ENCODE assay signal across 21 mouse cellular contexts in genomic region chr2:117350138-117350537, GRCm38 (mm10). TPM values are rescaled to one million over a fixed set of nuclear protein-coding genes. Genes with fewer than 3 reads are reported as not detected.
DNase-seq lines count a peak whose midpoint lies in the region; ATAC-seq and TF ChIP-seq lines count a peak whose summit lies in the region.
"Had no signal": no experiment of that assay in that cellular context is flagged by ENCODE, and none has a peak within 500 bp of the region (broad histone marks: within the 10 kb centered on the region; RNA-seq: fewer than 3 reads in every experiment).

No protein-coding gene starts in this region.

- dilution Hi-C loops in CH12.LX (cut with MboI; ENCODE audit: extremely low pct_ligation_motif_present, extremely low pct_unique_long_range_greater_than_20kb, low sequenced_read_pairs) = no loop called here

- TF ChIP-seq RAD21 in CH12.LX (IDR thresholded peaks at IDR 0.05; ENCODE audit: low read depth, low read length) = no peak

- H3K79me2 ChIP-seq in CH12.LX (replicated peaks; ENCODE audit: control insufficient read depth, extremely low read depth, insufficient read depth, poor library complexity, severe bottlenecking) = no peaks in the 10 kb centered on the region

- ATAC-seq in forebrain, embryonic 16.5 days = 0 out of 2 replicates have a peak, but pooled peaks have one; percentile 28
- ATAC-seq: inflammation-experienced regulatory T-cells, adult 6 months had no signal

- H3K9me3 ChIP-seq in CH12.LX (replicated peaks; ENCODE audit: low read length) (no peaks in the 10 kb centered on the region), ES-E14 (ENCODE audit: control insufficient read depth, insufficient read depth, low read depth, low read length) (no peaks in the 10 kb centered on the region)
- no peaks in the 10 kb centered on the region for H3K9me3 ChIP-seq in forebrain, embryonic 16.5 days (ENCODE audit: control insufficient read depth, low read length)
- H3K9me3 ChIP-seq: embryonic facial prominence, embryonic 15.5 days; hindbrain, embryonic 12.5 days; limb, embryonic 10.5 days; liver, embryonic 15.5 days had no signal

- no peak for DNase-seq in layer of hippocampus, adult 2 months (ENCODE audit: low spot score in 2 of 2)
- no peak for DNase-seq in layer of hippocampus, adult 9-10 months (ENCODE audit: low spot score)
- no peak for DNase-seq in CH12.LX (ENCODE audit: extremely low read depth)
- DNase-seq in ES-E14 (ENCODE audit: low read depth, low spot score) = no peak
- no peak for DNase-seq in adrenal gland, adult 2 months
- no peak for DNase-seq in embryo, embryonic 11 days
- DNase-seq: adrenal gland, adult 8-10 months; cerebellum, adult 2 months; cerebellum, postnatal 36 days; gastrocnemius, postnatal 25 days; heart, adult 2 months; kidney, adult 18-20 months; liver; lung, postnatal 4 days had no signal

- WGBS in forebrain, embryonic 16.5 days = 36% methylated on average over 6 of the region's 6 CpGs

- no peak overlapping the region for H3K4me2 ChIP-seq in CH12.LX (ENCODE audit: insufficient read depth, low read depth, poor library complexity, severe bottlenecking)
- H3K4me2 ChIP-seq in forebrain, embryonic 16.5 days (ENCODE audit: low read length) = no peak overlapping the region
- H3K4me2 ChIP-seq: embryonic facial prominence, embryonic 15.5 days; hindbrain, embryonic 12.5 days; liver, embryonic 15.5 days had no signal

- no peak overlapping the region for H3K27ac ChIP-seq in layer of hippocampus, adult 2 months
- H3K27ac ChIP-seq in CH12.LX (ENCODE audit: insufficient read depth, low read depth) (no peak overlapping the region), ES-E14 (ENCODE audit: insufficient read depth, low read depth, low read length, poor library complexity, severe bottlenecking) (no peak overlapping the region)
- H3K27ac ChIP-seq in forebrain, embryonic 16.5 days (ENCODE audit: low read length) = no peak overlapping the region
- H3K27ac ChIP-seq: embryonic facial prominence, embryonic 15.5 days; heart, adult 2 months; hindbrain, embryonic 12.5 days; kidney, postnatal 0 days; limb, embryonic 10.5 days; liver, embryonic 15.5 days had no signal

- TF ChIP-seq POLR2A in CH12.LX (IDR thresholded peaks at IDR 0.05; ENCODE audit: low read depth, low read length) = no peak

- no peak overlapping the region for H3K4me3 ChIP-seq in layer of hippocampus, adult 2 months
- H3K4me3 ChIP-seq in CH12.LX (replicated peaks in 1 of 3; ENCODE audit: low read depth in 2 of 3, low read length in 2 of 3, poor library complexity in 1 of 3) (no peak overlapping the region), ES-E14 (ENCODE audit: insufficient read depth in 1 of 2, low read depth in 1 of 2, low read length in 2 of 2, poor library complexity in 1 of 2, severe bottlenecking in 1 of 2) (no peak overlapping the region)
- H3K4me3 ChIP-seq in forebrain, embryonic 16.5 days (replicated peaks; ENCODE audit: low read length) = no peak overlapping the region
- H3K4me3 ChIP-seq: embryonic facial prominence, embryonic 15.5 days; heart, adult 2 months; hindbrain, embryonic 12.5 days; limb, embryonic 10.5 days; liver, embryonic 15.5 days had no signal

- peak; percentile 24; the same call in 1 of the 2 replicates for TF ChIP-seq CTCF in layer of hippocampus, adult 2 months (conservative IDR thresholded peaks at IDR 0.05)
- no peak for TF ChIP-seq CTCF in CH12.LX (conservative IDR thresholded peaks at IDR 0.05 in 1 of 2, IDR thresholded peaks at IDR 0.05 in 1 of 2; ENCODE audit: low read depth in 2 of 2, low read length in 2 of 2)

- peaks cover 3 to 50% of the 10 kb centered on the region in 2 experiments; a peak in 3 of 4 replicates for H3K4me1 ChIP-seq in CH12.LX (ENCODE audit: control insufficient read depth in 1 of 2, insufficient read depth in 2 of 2)
- H3K4me1 ChIP-seq in ES-E14 (ENCODE audit: control insufficient read depth in 2 of 2, insufficient read depth in 2 of 2, low read length in 2 of 2, poor library complexity in 1 of 2) = peaks cover 0 to 4% of the 10 kb centered on the region in 2 experiments; a peak in 1 of 4 replicates
- H3K4me1 ChIP-seq in forebrain, embryonic 16.5 days (replicated peaks; ENCODE audit: control insufficient read depth, insufficient read depth, low read length) = no peaks in the 10 kb centered on the region
- H3K4me1 ChIP-seq: liver, embryonic 15.5 days had no signal

- in situ Hi-C loops in CH12.LX (cut with MboI; ENCODE audit: low pct_ligation_motif_present, low pct_unique_long_range_greater_than_20kb, low sequenced_read_pairs) (no loop called here), ES-E14 (cut with MboI; ENCODE audit: low sequenced_read_pairs in 2 of 2, unreplicated experiment in 2 of 2) (no loop called here)

- no peak overlapping the region for H3K9ac ChIP-seq in CH12.LX (ENCODE audit: insufficient read depth, low read depth)
- no peak overlapping the region for H3K9ac ChIP-seq in ES-E14 (ENCODE audit: insufficient read depth, low read depth, low read length, poor library complexity, severe bottlenecking)
- no peak overlapping the region for H3K9ac ChIP-seq in forebrain, embryonic 16.5 days (replicated peaks; ENCODE audit: low read depth, low read length)
- H3K9ac ChIP-seq: embryonic facial prominence, embryonic 15.5 days; hindbrain, embryonic 12.5 days; liver, embryonic 15.5 days had no signal

- no peaks in the 10 kb centered on the region for H3K36me3 ChIP-seq in CH12.LX (replicated peaks in 1 of 2; ENCODE audit: control insufficient read depth in 1 of 2, insufficient read depth in 1 of 2, low read length in 1 of 2)
- no peaks in the 10 kb centered on the region for H3K36me3 ChIP-seq in ES-E14 (ENCODE audit: control insufficient read depth, insufficient read depth, low read length, poor library complexity, severe bottlenecking)
- H3K36me3 ChIP-seq in forebrain, embryonic 16.5 days (ENCODE audit: control insufficient read depth, insufficient read depth) = no peaks in the 10 kb centered on the region
- H3K36me3 ChIP-seq: embryonic facial prominence, embryonic 15.5 days; hindbrain, embryonic 12.5 days; limb, embryonic 10.5 days; liver, embryonic 15.5 days had no signal

- TF ChIP-seq EP300 in CH12.LX (IDR thresholded peaks at IDR 0.05; ENCODE audit: low read length) = no peak

- no peaks in the 10 kb centered on the region for H3K27me3 ChIP-seq in CH12.LX (replicated peaks)
- no peaks in the 10 kb centered on the region for H3K27me3 ChIP-seq in forebrain, embryonic 16.5 days (replicated peaks; ENCODE audit: control insufficient read depth, insufficient read depth, low read length)
- H3K27me3 ChIP-seq: embryonic facial prominence, embryonic 15.5 days; hindbrain, embryonic 12.5 days; liver, embryonic 15.5 days had no signal

TF ChIP-seq in CH12.LX, 34 proteins besides CTCF, POLR2A, EP300 and RAD21:
- TF ChIP-seq ZNF384 (IDR thresholded peaks at IDR 0.05; ENCODE audit: low read depth, low read length) (0 out of 2 replicates have a peak, but pooled peaks have one; percentile 25), E2F4 (IDR thresholded peaks at IDR 0.05; ENCODE audit: insufficient replicate concordance, low read depth, low read length) (no peak)

TF ChIP-seq in ES-E14, 5 proteins besides CTCF, POLR2A, EP300 and RAD21:
- TF ChIP-seq CHD2 (IDR thresholded peaks at IDR 0.05; ENCODE audit: low read depth, low read length) (no peak), MAFK (IDR thresholded peaks at IDR 0.05; ENCODE audit: insufficient read depth, low read depth, low read length) (no peak), ZNF384 (IDR thresholded peaks at IDR 0.05; ENCODE audit: low read depth, low read length) (0 out of 2 replicates have a peak, but pooled peaks have one; percentile 19), HCFC1 (IDR thresholded peaks at IDR 0.05; ENCODE audit: borderline replicate concordance, insufficient read depth, low read length) (no peak), ZC3H11A (IDR thresholded peaks at IDR 0.05; ENCODE audit: borderline replicate concordance, low read depth, low read length) (no peak)

RNA-seq across cellular contexts. Expression of gene Rasgrp1, which starts 7.3 kb away (rescaled TPM):
- 100 to 1,000 TPM; 390 to 415 TPM for total RNA-seq in layer of hippocampus, adult 2 months (2021)
- total RNA-seq in CH12.LX (2012; rRNA removed) (0.13 and 0.42 TPM in 2 replicates), CH12.LX (2014; rRNA removed) (0.38 and 0.51 TPM in 2 replicates), ES-E14 (2012; rRNA removed) (0.67 and 1.2 TPM in 2 replicates)
- polyA plus RNA-seq in CH12.LX (2012; ENCODE audit: insufficient read length, low read depth) = 0.83 and 0.85 TPM in 2 replicates
- 4.6 and 8.8 TPM in 2 replicates for polyA plus RNA-seq in forebrain, embryonic 16.5 days (2015; fragmentation: Nextera tagmentation; extraction: Ambion mirVana)
- 1 to 10 TPM in 1 of 2 experiments, under 1 TPM in 1; 0.26 to 1.2 TPM for total RNA-seq in adrenal gland, adult 2 months (2021)
- 0.15 and 0.85 TPM in 2 replicates for polyA plus RNA-seq in adrenal gland, adult 2 months (2012; rRNA removed)

Comparison
In these comparisons a context has a peak if more than half of its experiments do, and no peak if none do; other contexts are left out.
1. RNA of gene Rasgrp1, which starts 7.3 kb away (total RNA-seq): 390 to 415 TPM in layer of hippocampus, adult 2 months; 0.26 to 1.2 TPM in adrenal gland, adult 2 months, 0.67 to 1.2 TPM in ES-E14 and 0.13 to 0.51 TPM in CH12.LX; every median in the first group is over 100 times any median in the second.